Mouse (Mus musculus): ENCODE measurements around the gene Lat2. TPM values are rescaled to one million over a fixed set of nuclear protein-coding genes. Genes with fewer than 3 reads are reported as not detected.
A peak's percentile ranks its signal among the peaks of the same experiment; 100 is the strongest.

The Lat2 gene
- polyA plus RNA-seq, 1 experiment from 2014 or later: 1.6 TPM

- H3K9me3 ChIP-seq (replicated peaks): no peaks in the 10 kb centered on the region
- ATAC-seq (ENCODE audit: low read depth): peak; percentile 83
- 3% methylated on average over 61 of the region's 61 CpGs for WGBS (ENCODE audit: insufficient replicate concordance)
Measured at GRCm38 (mm10) chr5:134552110-134552972, 62.5 kb downstream of the Lat2 start, which contains the start of gene Clip2. Clip2 (minus strand) TSS chr5:134552434.

GRCm38 (mm10) chr5:134551233-134552109 is 63.4 kb downstream of the Lat2 start:
- Histone ChIP-seq H3K4me3 (replicated peaks) (peak overlapping the region; percentile 66), H3K9me3 (replicated peaks) (no peaks in the 10 kb centered on the region), H3K4me1 (replicated peaks) (peaks cover 56% of the 10 kb centered on the region), H3K27me3 (peaks cover 26% of the 10 kb centered on the region), H3K27ac (peak overlapping the region; percentile 48), H3K9ac (peak overlapping the region; percentile 75), H3K36me3 (no peaks in the 10 kb centered on the region), H3K4me2 (peak overlapping the region; percentile 89)
- DNase-seq (no peak), ATAC-seq (ENCODE audit: low read depth) (peak; percentile 6; the same call in 1 of the 2 replicates)
- WGBS (ENCODE audit: insufficient replicate concordance): 4% methylated on average over 51 of the region's 52 CpGs

More at GRCm38 (mm10) chr5:134552110-134552972, 62.5 kb downstream of the Lat2 start, which contains the start of gene Clip2:
- peak within 1 kb of the TSS; percentile 48 for H3K27ac ChIP-seq
- H3K4me3 ChIP-seq (replicated peaks): peak within 1 kb of the TSS; percentile 66
- no peaks in the 10 kb centered on the region for H3K36me3 ChIP-seq
- H3K9ac ChIP-seq: peak within 1 kb of the TSS; percentile 75
- H3K4me2 ChIP-seq: peak within 1 kb of the TSS; percentile 89
- peaks cover 26% of the 10 kb centered on the region for H3K27me3 ChIP-seq
- H3K4me1 ChIP-seq (replicated peaks): peaks cover 56% of the 10 kb centered on the region
- DNase-seq: peak; percentile 65

- H3K4me1 ChIP-seq (replicated peaks): peaks cover 56% of the 10 kb centered on the region
- H3K4me2 ChIP-seq: peak overlapping the region; percentile 89
- peak overlapping the region; percentile 66 for H3K4me3 ChIP-seq (replicated peaks)
- H3K27me3 ChIP-seq: peaks cover 26% of the 10 kb centered on the region
- H3K36me3 ChIP-seq: no peaks in the 10 kb centered on the region
- ATAC-seq (ENCODE audit: low read depth) (no peak), DNase-seq (no peak)
- H3K9me3 ChIP-seq (replicated peaks): no peaks in the 10 kb centered on the region
- H3K9ac ChIP-seq: peak overlapping the region; percentile 75
- WGBS (ENCODE audit: insufficient replicate concordance): 25% methylated on average over 6 of the region's 6 CpGs
- no peak overlapping the region for H3K27ac ChIP-seq
Measured at GRCm38 (mm10) chr5:134550836-134551232, 64.0 kb downstream of the Lat2 start.

Small RNA genes within 50 kb of the gene (microRNA-seq; reads per million reads assigned to microRNA genes)
- gene Mir7228: not detected

Other genes with a start within 250 kb of the Lat2 start
- gene Gtf2ird1, start 158.3 kb downstream of the Lat2 start, polyA plus RNA-seq (2015; fragmentation: Nextera tagmentation; extraction: Ambion mirVana): 12.9 and 13.6 TPM in 2 replicates
- 0.37 and 0.50 TPM in 2 replicates for gene Clip2, start 62.6 kb downstream of the Lat2 start, polyA plus RNA-seq (2015; fragmentation: Nextera tagmentation; extraction: Ambion mirVana)
- not detected in 2 replicates for gene Syna, start 54.9 kb downstream of the Lat2 start, polyA plus RNA-seq (2015; fragmentation: Nextera tagmentation; extraction: Ambion mirVana)
- 233 and 246 TPM in 2 replicates for gene Rfc2, start 33.7 kb downstream of the Lat2 start, polyA plus RNA-seq (2015; fragmentation: Nextera tagmentation; extraction: Ambion mirVana)
- 229 and 233 TPM in 2 replicates for gene Eif4h, start 24.5 kb upstream of the Lat2 start, polyA plus RNA-seq (2015; fragmentation: Nextera tagmentation; extraction: Ambion mirVana)
- gene Limk1, start 73.6 kb upstream of the Lat2 start, polyA plus RNA-seq (2015; fragmentation: Nextera tagmentation; extraction: Ambion mirVana): 0.75 and 0.98 TPM in 2 replicates
- gene Eln, start 132.3 kb upstream of the Lat2 start, polyA plus RNA-seq (2015; fragmentation: Nextera tagmentation; extraction: Ambion mirVana): 3.5 and 3.8 TPM in 2 replicates

Measured in liver, embryonic 13.5 days (tissue).